Mouse (Mus musculus) embryo, embryonic 10.5 days (tissue): ENCODE measurements around the gene Rspry1.

ENCODE experiments used
- DNase-seq: peaks from one replicate; pipeline ENCODE4 v3.0.0-alpha.2; 2015; ENCODE audit warnings: low spot score

The Rspry1 gene

GRCm38 (mm10) chr8:94602471-94603131, 864 bp downstream of the Rspry1 start:
- DNase-seq = peak; percentile 45

DNA sequence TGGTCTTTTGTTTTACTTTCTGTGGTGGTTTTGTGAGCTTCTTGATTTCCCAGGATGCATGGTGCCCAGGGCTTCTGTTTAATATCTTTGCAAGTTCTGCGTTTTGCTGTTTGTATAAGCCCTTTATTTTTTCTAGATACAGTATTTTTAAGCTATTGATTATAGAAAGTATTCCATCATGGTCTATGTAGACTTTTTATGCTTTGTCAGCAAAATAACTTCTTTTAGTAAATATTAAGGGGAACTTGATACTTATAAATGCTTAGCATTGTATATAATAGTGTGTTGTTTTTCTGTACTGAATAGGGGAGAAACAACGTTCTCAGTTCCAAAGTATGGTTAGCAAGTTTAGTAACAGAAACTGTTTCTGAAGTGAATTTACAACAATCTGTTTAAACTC, 2.3 kb downstream of the Rspry1 start:
- DNase-seq = no peak

DNA sequence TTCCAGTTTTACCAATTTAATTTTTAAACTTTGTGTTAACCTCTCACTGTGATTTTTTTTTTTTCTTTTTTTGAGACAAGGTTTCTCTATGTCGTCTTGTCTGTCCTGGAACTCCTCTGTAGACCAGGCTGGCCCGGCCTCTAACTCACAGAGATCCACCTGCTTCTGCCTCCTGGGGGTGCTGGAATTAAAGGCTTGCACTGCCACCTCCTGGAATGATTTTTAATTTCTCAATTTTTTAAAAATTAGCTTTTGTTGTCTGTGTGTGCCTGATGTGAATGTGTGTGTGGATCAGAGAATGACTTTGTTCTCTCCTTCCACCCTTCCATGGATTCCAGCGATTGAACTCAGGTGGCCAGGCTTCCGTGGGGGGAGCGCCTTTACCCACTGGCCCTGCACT, 5.3 kb downstream of the Rspry1 start:
- DNase-seq = no peak

DNA sequence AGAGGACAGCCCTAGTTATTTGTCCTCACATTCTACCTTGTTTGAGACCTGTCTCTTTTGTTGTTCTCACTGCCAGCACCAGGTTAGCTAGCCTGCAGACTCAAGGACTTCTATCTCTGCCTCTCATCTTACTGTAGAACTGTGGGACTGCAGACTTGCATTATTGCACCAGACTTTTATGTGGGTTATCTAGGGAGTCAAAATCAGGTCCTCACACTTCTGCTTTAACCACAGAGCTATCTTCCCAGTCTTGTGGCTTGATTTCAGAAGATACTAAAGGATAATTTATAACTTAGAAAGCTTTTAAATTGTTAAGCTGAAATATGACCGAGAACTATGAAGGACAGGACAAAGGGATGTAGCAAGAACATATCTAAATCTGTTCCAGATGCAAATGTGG, 23.1 kb downstream of the Rspry1 start:
- DNase-seq = no peak

DNA sequence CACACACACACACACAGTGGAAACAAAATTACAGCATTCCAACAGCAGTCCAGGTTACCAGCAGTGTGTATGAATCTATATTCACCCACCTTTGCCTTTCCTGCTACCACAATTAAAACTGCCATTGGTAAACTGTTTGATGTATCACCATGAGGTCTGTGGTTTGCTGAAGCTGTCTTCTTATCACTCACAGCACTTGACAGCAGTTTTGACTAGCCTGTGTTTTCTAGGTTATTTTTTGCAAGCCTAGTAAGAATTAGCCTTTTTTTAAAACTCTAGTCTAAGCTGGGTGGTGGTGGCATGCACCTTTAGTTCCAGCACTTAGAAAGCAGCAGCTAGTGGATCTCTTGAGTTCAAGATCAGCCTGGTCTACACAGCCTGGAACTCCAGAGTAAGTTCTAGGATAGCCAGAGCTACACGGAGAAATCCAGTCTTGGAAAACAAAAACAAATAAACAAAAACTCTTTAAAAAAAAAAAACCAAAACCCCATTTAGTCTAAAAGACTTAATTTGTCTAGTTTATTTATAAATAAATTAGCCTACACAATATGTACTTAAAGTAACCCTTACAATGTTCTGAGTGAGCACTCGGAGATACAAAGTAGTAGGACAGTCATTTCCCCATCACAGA, 31.9 kb downstream of the Rspry1 start:
- DNase-seq = no peak

DNA sequence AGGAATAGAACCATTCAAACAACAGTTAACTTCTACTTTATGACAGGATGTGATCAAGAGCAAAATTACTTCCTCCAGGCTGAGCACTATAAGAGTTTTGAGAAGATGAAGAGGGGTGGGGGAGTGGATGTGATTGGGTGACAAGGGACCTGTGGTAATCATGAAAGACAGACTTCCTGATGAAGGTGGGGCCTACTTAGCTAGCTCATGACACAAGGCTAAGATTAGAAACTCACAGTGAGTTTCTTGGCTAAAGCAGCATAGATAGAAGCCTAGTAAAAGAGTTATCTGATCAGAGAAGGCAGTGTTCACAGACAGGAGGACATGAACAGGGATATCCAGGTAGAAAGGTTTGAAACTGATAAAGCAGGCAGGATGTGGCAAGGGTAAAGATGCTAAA, 32.5 kb downstream of the Rspry1 start:
- no peak for DNase-seq

DNA sequence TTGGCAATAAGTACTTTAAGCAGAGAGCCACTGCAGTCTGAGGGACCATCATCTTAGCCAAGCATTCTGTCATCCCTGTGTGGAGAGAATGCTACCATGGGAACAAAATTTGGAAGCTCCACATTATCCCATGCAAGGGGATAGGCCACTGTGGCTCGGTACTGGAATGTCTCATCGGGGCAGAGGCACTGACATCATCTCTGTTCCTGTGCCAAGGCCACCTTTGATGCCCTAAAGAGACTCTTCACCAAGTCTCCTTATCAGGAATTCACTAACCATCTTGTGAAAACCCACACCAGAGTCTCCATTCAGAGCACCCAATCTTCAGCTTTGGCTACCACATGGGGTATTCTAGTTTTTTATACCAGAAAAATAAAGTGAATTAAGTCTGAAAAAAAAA, 39.4 kb downstream of the Rspry1 start:
- DNase-seq = no peak

GRCm38 (mm10) chr8:94641938-94642337, 40.2 kb downstream of the Rspry1 start:
- no peak for DNase-seq

DNA sequence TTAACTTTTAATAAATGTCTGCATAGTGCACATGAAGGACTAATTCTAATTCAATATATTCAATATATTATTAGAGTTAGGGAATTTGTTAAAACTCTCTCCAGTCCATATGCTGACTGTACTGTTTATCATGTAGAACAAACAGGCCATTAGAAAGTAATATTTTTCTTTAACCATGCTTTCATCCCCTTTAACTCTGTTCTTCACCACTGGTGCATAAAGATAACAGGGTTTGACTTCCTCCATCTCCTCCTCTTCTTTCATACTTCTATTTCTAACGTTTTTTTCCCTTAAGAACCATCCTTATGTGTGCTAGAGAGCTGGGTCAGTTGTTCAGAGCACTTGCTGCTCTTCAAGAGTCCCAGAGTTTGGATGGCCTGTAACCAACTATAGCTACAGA, 43.5 kb downstream of the Rspry1 start:
- DNase-seq = no peak

- DNase-seq = no peak
These were observed 44.4 kb downstream of the Rspry1 start for GRCm38 (mm10) chr8:94646165-94646564.

DNA sequence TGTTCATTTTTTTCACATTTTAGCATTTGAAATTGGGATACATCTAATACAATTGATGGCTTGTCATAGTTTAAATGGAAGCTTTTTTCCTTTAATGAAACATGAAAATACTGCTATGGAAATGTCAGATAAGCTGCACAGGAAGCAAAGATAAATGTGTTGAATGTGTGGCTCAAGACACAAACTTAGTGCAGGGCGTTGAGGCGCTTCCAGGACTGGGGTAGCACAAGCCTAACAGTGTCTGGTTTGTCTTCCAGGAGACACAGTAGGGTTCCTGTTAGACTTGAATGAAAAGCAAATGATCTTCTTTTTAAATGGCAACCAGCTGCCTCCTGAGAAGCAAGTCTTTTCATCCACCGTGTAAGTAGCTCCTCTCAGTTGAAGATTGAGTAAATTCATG, 47.8 kb downstream of the Rspry1 start:
- no peak for DNase-seq

GRCm38 (mm10) chr8:94652951-94653350, 51.2 kb downstream of the Rspry1 start:
- no peak for DNase-seq

- no peak for DNase-seq
These were observed 53.3 kb downstream of the Rspry1 start for GRCm38 (mm10) chr8:94654994-94655393.

- DNase-seq = no peak
These were observed 56.3 kb downstream of the Rspry1 start for GRCm38 (mm10) chr8:94658031-94658430.

- DNase-seq = no peak
These were observed 58.7 kb downstream of the Rspry1 start for GRCm38 (mm10) chr8:94660418-94660817.

GRCm38 (mm10) chr8:94664722-94665121, 63.0 kb downstream of the Rspry1 start:
- no peak for DNase-seq

DNA sequence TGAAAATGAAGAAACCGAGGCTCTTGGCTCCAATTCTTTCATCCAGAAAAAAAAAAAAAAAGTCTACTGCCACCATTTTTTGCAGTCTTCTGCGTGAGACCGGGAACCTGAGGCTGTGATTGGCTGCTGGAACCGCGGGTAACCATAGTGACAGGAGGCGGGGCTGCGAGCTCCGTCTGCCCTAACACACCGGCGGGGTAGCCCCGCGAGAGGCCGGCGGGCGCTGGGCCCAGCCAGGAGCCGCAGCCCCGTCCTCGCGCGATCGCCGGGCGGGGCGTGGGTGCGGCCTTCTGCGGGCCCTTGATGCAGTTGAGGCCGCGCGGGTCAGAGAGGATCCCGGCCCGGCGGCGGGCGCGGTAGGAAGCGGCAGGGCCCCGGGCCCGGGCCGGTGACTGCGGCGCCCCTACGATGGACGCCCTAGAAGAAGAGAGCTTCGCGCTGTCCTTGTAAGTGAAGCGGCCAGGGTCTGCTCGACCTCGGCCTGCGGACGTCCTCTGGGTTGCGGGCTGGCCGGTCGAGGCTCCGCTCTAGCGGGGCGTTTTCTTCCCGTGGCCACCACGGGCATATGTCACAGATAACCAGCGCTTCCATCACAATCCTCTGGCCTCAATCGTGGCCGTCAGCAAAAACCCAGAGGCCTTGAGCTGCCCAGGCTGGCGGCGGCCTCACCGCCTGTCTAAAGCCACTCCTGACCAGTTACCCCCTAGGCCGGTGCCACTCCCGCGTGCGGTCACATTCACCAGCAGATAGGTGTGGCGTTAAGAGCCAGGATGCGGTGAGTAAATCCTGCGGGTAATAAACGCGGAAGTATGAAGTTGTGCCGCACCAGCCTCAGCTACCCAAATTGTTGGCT, 64.9 kb downstream of the Rspry1 start, which contains the start of gene Arl2bp:
Gene Arl2bp, plus strand, starts transcription at position 145 of the 853 bp plus-strand sequence.
- peak; percentile 96 for DNase-seq

GRCm38 (mm10) chr8:94674384-94674783, 72.6 kb downstream of the Rspry1 start:
- no peak for DNase-seq

- no peak for DNase-seq
These were observed 74.2 kb downstream of the Rspry1 start for GRCm38 (mm10) chr8:94675923-94676322.

DNA sequence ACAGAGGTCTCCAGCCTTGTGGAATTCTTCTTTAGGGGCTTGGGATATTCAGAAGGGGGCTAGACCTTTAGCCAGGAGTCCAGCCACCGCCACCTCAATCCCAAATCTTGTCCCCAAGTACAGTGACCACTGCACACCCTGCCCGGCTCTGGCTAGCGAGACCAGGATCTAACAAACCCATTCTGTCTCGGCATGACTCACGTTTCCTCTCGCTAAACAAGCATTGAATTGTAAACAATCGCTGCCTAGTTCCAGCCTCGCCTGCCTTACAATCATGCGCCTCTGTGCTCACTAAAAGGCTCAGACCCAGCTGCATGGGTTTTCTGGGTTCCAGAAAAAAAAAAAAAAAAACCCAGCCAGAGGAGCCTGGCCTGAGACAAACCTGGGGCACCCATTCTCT, 76.8 kb downstream of the Rspry1 start:
- no peak for DNase-seq

DNA sequence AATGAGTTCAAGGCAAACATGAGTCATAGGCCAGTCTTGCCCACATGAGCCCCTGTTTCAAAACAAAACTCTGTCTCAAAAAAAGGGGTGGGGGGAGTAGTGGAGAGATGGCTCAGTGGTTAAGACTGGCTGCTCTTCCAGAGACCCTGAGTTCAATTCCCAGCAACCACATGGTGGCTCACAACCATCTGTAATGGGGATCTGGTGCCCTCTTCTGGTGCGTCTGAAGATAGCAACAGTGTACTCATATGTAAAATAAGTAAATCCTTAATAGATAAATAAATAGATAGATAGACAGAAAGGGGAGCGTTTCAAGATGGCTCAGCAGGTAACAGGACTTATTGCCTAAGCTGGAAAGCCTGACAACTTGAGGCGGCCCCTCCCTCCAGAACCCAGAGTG, 78.7 kb downstream of the Rspry1 start:
- DNase-seq = no peak

GRCm38 (mm10) chr8:94682732-94683524, 81.2 kb downstream of the Rspry1 start:
- DNase-seq = no peak
